Mouse (Mus musculus) myocyte (in vitro differentiated cells): Measurements from ENCODE around the gene Tbc1d13. TPM values are rescaled to one million over a fixed set of nuclear protein-coding genes. Genes with fewer than 3 reads are reported as not detected.

ENCODE experiments used
- H3K27me3 ChIP-seq: one replicate; pipeline ENCODE4 v1.6.1; 2011; ENCODE audit not compliant: control insufficient read depth, insufficient read depth, insufficient read length
- H3K36me3 ChIP-seq: one replicate; pipeline ENCODE4 v1.6.1; 2011; ENCODE audit not compliant: control insufficient read depth, insufficient read depth
- H3K4me2 ChIP-seq: one replicate; pipeline ENCODE4 v1.6.1; 2011; ENCODE audit warnings: low read depth, control low read depth
- H3K4me3 ChIP-seq: one replicate; pipeline ENCODE4 v1.5.1; 2011; ENCODE audit warnings: mild to moderate bottlenecking, control low read depth, moderate library complexity
- H3K79me2 ChIP-seq: one replicate; pipeline ENCODE4 v1.6.1; 2011; ENCODE audit not compliant: control insufficient read depth, insufficient read depth
- H3ac ChIP-seq: one replicate; pipeline ENCODE4 v1.6.1; 2011; ENCODE audit not compliant: control insufficient read depth, insufficient read length
- CEBPB ChIP-seq: IDR thresholded peaks from 2 replicates; pipeline ENCODE4 v1.6.1; 2011; ENCODE audit warnings: mild to moderate bottlenecking, moderate library complexity; ENCODE audit not compliant: poor library complexity, insufficient read depth, severe bottlenecking
- E2F4 ChIP-seq: IDR thresholded peaks from one replicate; pipeline ENCODE4 v1.6.1; 2011; ENCODE audit warnings: mild to moderate bottlenecking, control low read depth, moderate library complexity; ENCODE audit not compliant: insufficient read depth
- MAX ChIP-seq: IDR thresholded peaks from one replicate; pipeline ENCODE4 v1.6.1; 2011; ENCODE audit warnings: low read depth, mild to moderate bottlenecking, control low read depth
- MYOD1 ChIP-seq, 3 experiments: IDR thresholded peaks; one replicate each; pipeline ENCODE4 v1.6.1; 2011; ENCODE audit warnings: control low read depth in 2 of 3, low read depth in 2 of 3, mild to moderate bottlenecking in 2 of 3, moderate library complexity in 1 of 3; ENCODE audit not compliant: insufficient read length in 2 of 3, control insufficient read depth in 1 of 3
- MYOG ChIP-seq, 3 experiments: IDR thresholded peaks; one replicate each; pipeline ENCODE4 v1.6.1; 2011; ENCODE audit warnings: control low read depth in 2 of 3, low read depth in 2 of 3, mild to moderate bottlenecking in 2 of 3; ENCODE audit not compliant: insufficient read length in 2 of 3, control insufficient read depth in 1 of 3, insufficient read depth in 1 of 3
- POLR2A ChIP-seq: IDR thresholded peaks from one replicate; pipeline ENCODE4 v1.6.1; 2011; ENCODE audit warnings: low read depth, mild to moderate bottlenecking, control low read depth, moderate library complexity; ENCODE audit not compliant: insufficient read length
- POLR2AphosphoS2 ChIP-seq: IDR thresholded peaks from one replicate; pipeline ENCODE4 v1.6.1; 2011; ENCODE audit warnings: low read depth, control low read depth; ENCODE audit not compliant: insufficient read length
- REST ChIP-seq: IDR thresholded peaks from one replicate; pipeline ENCODE4 v1.6.1; 2011; ENCODE audit warnings: mild to moderate bottlenecking, control low read depth, moderate library complexity; ENCODE audit not compliant: insufficient read depth, insufficient read length
- SRF ChIP-seq: IDR thresholded peaks from one replicate; pipeline ENCODE4 v1.6.1; 2011; ENCODE audit warnings: low read depth; ENCODE audit not compliant: control insufficient read depth, insufficient read length
- TCF12 ChIP-seq: IDR thresholded peaks from one replicate; pipeline ENCODE4 v1.6.1; 2011; ENCODE audit warnings: mild to moderate bottlenecking, control low read depth; ENCODE audit not compliant: poor library complexity, insufficient read depth, severe bottlenecking
- TCF3 ChIP-seq: IDR thresholded peaks from one replicate; pipeline ENCODE4 v1.6.1; 2011; ENCODE audit warnings: low read depth, control low read depth; ENCODE audit not compliant: insufficient read length
- USF1 ChIP-seq: IDR thresholded peaks from one replicate; pipeline ENCODE4 v1.6.1; 2011; ENCODE audit warnings: low read depth, mild to moderate bottlenecking, control low read depth, moderate library complexity
- polyA plus RNA-seq: library from polyadenylated mRNA; unstranded; fragments of >200 nt; fragmentation: generic; extraction: Trizol; gene quantifications from one replicate; pipeline ENCODE4 v1.2.1, GENCODE M21; 2012; ENCODE audit warnings: missing spikeins

Gene Tbc1d13
- polyA plus RNA-seq, 1 experiment, result 25.8 TPM

DNA sequence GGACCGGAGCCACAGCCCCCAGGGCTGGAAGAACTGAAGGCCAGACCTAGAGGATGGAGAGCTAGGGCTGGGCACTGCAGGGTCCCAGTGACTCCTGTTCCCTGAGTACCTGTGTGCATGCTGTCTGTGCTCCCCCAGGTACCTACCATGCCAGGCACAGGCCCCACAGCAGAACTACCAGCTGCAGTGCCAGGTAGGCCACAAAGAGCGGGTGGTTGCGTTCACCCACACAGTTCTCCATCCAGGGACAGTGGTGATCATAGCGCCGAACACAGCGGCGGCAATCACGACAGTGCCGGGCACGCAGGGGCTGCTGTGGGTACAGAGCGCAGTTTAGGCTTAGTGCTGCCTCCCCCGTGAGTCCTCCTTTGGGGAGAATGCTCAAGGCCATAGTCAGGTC, 42.0 kb upstream of the Tbc1d13 start:
- no peak overlapping the region for H3K4me2 ChIP-seq
- H3ac ChIP-seq, result no peak overlapping the region
- H3K79me2 ChIP-seq, result peaks cover 11% of the 10 kb centered on the region
- H3K4me3 ChIP-seq, result no peak overlapping the region
- no peak for TF ChIP-seq MAX
- TF ChIP-seq POLR2A, result no peak
- no peak for TF ChIP-seq TCF3
- TF ChIP-seq POLR2AphosphoS2, result no peak
- TF ChIP-seq CEBPB, result no peak
- no peak for TF ChIP-seq MYOD1 (IDR thresholded peaks at IDR 0.05; ENCODE audit: control insufficient read depth in 1 of 3, insufficient read length in 2 of 3, low read depth in 2 of 3)
- TF ChIP-seq USF1, result no peak
- no peaks in the 10 kb centered on the region for H3K36me3 ChIP-seq
- no peaks in the 10 kb centered on the region for H3K27me3 ChIP-seq

DNA sequence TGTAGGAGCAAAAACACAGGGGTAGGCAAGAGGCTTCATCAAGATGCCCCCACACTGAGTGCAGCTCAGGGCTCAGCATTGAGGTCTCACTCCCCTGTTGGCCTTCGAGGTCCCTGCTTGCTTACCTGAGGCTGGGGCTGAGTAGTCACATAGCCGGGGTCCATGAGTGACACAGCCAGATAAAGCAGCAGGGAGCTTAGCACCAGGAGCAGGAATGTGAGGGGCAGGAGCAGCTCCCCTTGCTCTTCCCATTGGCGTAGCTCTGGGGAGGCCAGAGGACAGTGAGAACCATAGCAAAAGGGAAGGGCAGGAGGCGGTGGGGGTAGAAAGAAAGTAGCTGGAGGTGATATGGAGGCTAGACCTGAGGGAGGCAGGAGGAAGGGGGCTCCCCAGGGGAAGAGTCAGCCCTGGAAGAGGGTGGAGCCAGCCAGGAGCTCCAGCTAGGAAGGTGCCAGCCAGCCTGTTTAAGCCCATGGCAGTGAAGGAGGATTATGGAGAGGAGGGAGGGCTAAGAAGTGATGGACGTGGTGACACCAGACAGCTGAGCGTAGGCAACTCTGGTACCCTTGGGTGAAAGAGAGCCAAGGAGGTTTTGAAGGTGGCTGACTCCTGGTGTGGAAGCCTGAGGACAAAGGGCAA, 41.1 kb upstream of the Tbc1d13 start:
- no peaks in the 10 kb centered on the region for H3K27me3 ChIP-seq
- no peak for TF ChIP-seq MYOD1 (IDR thresholded peaks at IDR 0.05; ENCODE audit: control insufficient read depth in 1 of 3, insufficient read length in 2 of 3, low read depth in 2 of 3)
- no peak for TF ChIP-seq POLR2A
- TF ChIP-seq MAX, result no peak
- no peak for TF ChIP-seq E2F4
- no peak for TF ChIP-seq REST
- no peak for TF ChIP-seq CEBPB
- TF ChIP-seq SRF, result no peak
- no peak for TF ChIP-seq MYOG (IDR thresholded peaks at IDR 0.05; ENCODE audit: control insufficient read depth in 1 of 3, insufficient read depth in 1 of 3, insufficient read length in 2 of 3, low read depth in 2 of 3)
- TF ChIP-seq POLR2AphosphoS2, result no peak
- TF ChIP-seq USF1, result no peak
- no peak for TF ChIP-seq TCF12
- no peak for TF ChIP-seq TCF3
- peak overlapping the region; percentile 80 for H3K4me2 ChIP-seq
- H3K4me3 ChIP-seq, result peak overlapping the region; percentile 46
- no peak overlapping the region for H3ac ChIP-seq
- no peaks in the 10 kb centered on the region for H3K36me3 ChIP-seq
- peaks cover 11% of the 10 kb centered on the region for H3K79me2 ChIP-seq

DNA sequence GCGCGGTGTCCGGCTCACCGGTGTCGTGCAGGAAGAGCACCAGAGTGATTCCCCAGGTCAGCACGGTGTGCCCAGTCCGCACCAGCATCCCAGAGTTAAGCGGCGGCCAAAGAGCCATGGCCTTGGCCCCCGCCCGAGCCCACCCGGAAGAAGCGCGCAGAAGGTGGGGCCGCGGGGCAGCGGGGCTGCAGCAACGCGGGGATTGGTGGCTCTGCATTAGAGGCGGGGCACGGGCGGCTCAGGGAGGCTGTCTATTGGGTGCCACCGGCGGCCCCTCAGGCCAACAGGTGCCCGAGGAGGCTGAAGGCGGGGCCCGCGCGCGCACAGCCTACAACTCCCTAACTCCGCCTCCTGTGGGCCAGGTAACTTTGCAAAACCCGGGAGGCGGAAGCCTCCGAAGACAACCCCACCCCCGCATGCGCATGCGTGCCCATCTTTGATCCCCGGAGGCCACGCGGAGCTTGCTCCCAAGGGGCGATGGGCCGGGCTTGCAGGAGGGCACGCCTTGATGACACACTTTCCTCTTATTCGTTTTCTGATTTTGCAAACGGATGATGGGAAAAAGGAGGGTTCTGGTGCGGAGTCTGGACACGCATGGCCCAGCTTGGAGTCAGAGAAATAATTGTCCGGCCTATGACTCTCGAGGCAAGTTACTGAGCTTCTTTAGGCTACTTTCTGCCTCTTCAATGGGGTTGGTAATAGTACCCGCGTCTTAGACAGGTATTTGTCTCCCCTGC, 39.9 kb upstream of the Tbc1d13 start, which contains the start of gene Zdhhc12:
TSS of gene Zdhhc12 (minus strand) at position 178 of the 737 bp plus-strand sequence.
- peaks cover 11% of the 10 kb centered on the region for H3K79me2 ChIP-seq
- peak within 1 kb of the TSS; percentile 80 for H3K4me2 ChIP-seq
- H3K36me3 ChIP-seq, result no peaks in the 10 kb centered on the region
- no peaks in the 10 kb centered on the region for H3K27me3 ChIP-seq
- peak within 1 kb of the TSS; percentile 46 for H3K4me3 ChIP-seq
- peak within 1 kb of the TSS; percentile 56 for H3ac ChIP-seq
- TF ChIP-seq CEBPB, result no peak
- TF ChIP-seq POLR2A, result peak; percentile 54
- TF ChIP-seq POLR2AphosphoS2, result peak; percentile 49
- TF ChIP-seq REST, result no peak
- peak in 1 of 3 experiments; percentile 20 for TF ChIP-seq MYOG (IDR thresholded peaks at IDR 0.05; ENCODE audit: control insufficient read depth in 1 of 3, insufficient read depth in 1 of 3, insufficient read length in 2 of 3, low read depth in 2 of 3)
- TF ChIP-seq MYOD1 (IDR thresholded peaks at IDR 0.05; ENCODE audit: control insufficient read depth in 1 of 3, insufficient read length in 2 of 3, low read depth in 2 of 3), result peak in 1 of 3 experiments; percentile 48

DNA sequence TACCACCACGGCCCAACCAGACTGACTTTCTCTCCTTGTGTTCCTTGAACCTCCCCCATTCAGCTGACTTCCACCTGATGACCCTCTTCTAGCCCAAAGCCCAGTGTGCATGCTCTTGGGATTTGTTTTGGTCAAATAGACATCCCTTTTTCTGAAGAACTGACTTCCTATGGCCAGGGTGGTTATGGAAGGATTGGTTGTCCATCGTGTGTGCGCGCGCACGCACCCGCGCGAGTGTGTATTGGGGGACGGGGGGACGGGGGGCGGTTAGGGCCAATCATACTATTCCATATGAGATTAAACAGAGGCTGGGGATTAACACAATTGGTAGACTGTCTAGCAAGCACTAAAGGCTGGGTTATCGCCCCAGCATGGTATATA, 39.3 kb upstream of the Tbc1d13 start:
- TF ChIP-seq REST, result no peak
- no peak for TF ChIP-seq SRF
- TF ChIP-seq USF1, result no peak
- TF ChIP-seq POLR2AphosphoS2, result no peak
- no peak for TF ChIP-seq E2F4
- no peak for TF ChIP-seq POLR2A
- no peak for TF ChIP-seq MAX
- TF ChIP-seq CEBPB, result no peak
- TF ChIP-seq TCF3, result no peak
- H3K36me3 ChIP-seq, result no peaks in the 10 kb centered on the region
- peak overlapping the region; percentile 56 for H3ac ChIP-seq
- peak overlapping the region; percentile 76 for H3K4me2 ChIP-seq
- peaks cover 11% of the 10 kb centered on the region for H3K79me2 ChIP-seq
- H3K27me3 ChIP-seq, result no peaks in the 10 kb centered on the region
- peak overlapping the region; percentile 46 for H3K4me3 ChIP-seq

DNA sequence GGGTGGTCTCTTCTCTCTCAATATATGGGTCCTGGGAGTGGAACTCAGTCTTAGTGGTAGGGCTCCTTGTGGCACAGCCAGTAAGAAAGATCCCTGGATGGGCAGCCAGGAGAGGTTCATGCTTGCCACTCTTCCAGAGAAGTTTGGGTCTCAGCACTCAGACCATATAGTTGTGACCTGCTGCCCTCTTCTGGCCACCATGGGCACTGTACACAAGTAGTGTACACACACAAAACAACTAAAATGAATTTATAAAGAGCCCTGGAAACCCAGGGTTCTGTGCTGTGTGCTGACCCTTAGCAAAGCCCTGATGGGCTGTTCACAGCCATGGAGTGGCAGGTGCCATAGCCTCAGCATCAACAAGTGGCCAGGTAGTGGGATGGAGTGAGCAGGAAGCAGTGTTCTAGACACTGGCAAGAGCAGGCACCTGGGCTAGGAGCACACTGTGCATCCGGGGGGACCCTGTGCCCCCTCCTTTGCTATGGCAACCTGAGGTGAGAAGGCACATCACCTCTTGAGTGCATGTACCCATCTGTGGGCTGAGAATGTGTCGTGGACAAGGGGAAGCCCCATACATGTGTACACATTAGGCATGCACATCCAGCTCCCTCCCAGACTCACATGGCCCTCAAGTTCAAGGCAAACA, 37.5 kb upstream of the Tbc1d13 start:
- Histone ChIP-seq H3K79me2 (peaks cover 11% of the 10 kb centered on the region), H3K36me3 (no peaks in the 10 kb centered on the region), H3K27me3 (no peaks in the 10 kb centered on the region), H3ac (no peak overlapping the region), H3K4me3 (peak overlapping the region; percentile 46), H3K4me2 (no peak overlapping the region)
- peak; percentile 20 for TF ChIP-seq POLR2AphosphoS2
- TF ChIP-seq CEBPB, result no peak
- no peak for TF ChIP-seq MAX
